Mouse (Mus musculus) intestine, postnatal 0 days (tissue): Measurements from ENCODE around the gene Dnttip1. TPM values are rescaled to one million over a fixed set of nuclear protein-coding genes. Genes with fewer than 3 reads are reported as not detected.
A peak's percentile ranks its signal among the peaks of the same experiment; 100 is the strongest.

Source experiments
- ATAC-seq: fragments of 200-750 bp; cut with Nextera tagmentation; 2 replicates; pipeline ENCODE4 v1.8.0; 2017; ENCODE audit warnings: mild to moderate bottlenecking, moderate TSS enrichment, moderate library complexity
- H3K27ac ChIP-seq: fragments of 300-500 bp; sonication (generic); 2 replicates; pipeline ENCODE4 v1.5.1; 2014; ENCODE audit warnings: mild to moderate bottlenecking, low read depth, low read length, moderate library complexity
- H3K27me3 ChIP-seq: fragments of 300-500 bp; sonication (generic); replicated peaks from 2 replicates; pipeline ENCODE4 v1.6.1; 2014; ENCODE audit warnings: low read length, mixed read lengths; ENCODE audit not compliant: control insufficient read depth, insufficient read depth
- H3K36me3 ChIP-seq: fragments of 300-500 bp; sonication (generic); 2 replicates; pipeline ENCODE4 v1.6.1; 2014; ENCODE audit warnings: mild to moderate bottlenecking, moderate library complexity; ENCODE audit not compliant: control insufficient read depth, insufficient read depth
- H3K4me1 ChIP-seq: fragments of 300-500 bp; sonication (generic); replicated peaks from 2 replicates; pipeline ENCODE4 v1.6.1; 2014; ENCODE audit warnings: antibody characterized with exemption, low read length, mixed read lengths; ENCODE audit not compliant: control insufficient read depth, insufficient read depth
- H3K4me2 ChIP-seq: fragments of 300-500 bp; sonication (generic); replicated peaks from 2 replicates; pipeline ENCODE4 v1.6.1; 2014; ENCODE audit warnings: low read depth, mild to moderate bottlenecking, moderate library complexity
- H3K4me3 ChIP-seq: fragments of 300-500 bp; sonication (generic); 2 replicates; pipeline ENCODE4 v1.5.1; 2014; ENCODE audit warnings: low read depth, low read length
- H3K9ac ChIP-seq: fragments of 300-500 bp; sonication (generic); 2 replicates; pipeline ENCODE4 v1.6.1; 2014; ENCODE audit warnings: mild to moderate bottlenecking, low read depth, low read length
- H3K9me3 ChIP-seq: fragments of 300-500 bp; sonication (generic); 2 replicates; pipeline ENCODE4 v1.6.1; 2016; ENCODE audit warnings: mixed run types; ENCODE audit not compliant: control insufficient read depth
- CTCF ChIP-seq: sonication (generic); IDR thresholded peaks from 2 replicates; pipeline ENCODE4 v1.5.1; 2016; ENCODE audit warnings: low read depth, mild to moderate bottlenecking, control low read depth, antibody characterized with exemption, moderate library complexity
- WGBS: fragments of 180-500 bp; shearing (Covaris S2); extraction: QIAGEN DNeasy Blood & Tissue Kit; methylation state at CpG from one replicate; pipeline ENCODE4 v1.1.7; 2014; 5-methylcytosine and 5-hydroxymethylcytosine counted together
- polyA plus RNA-seq: library from polyadenylated mRNA; unstranded; fragments of >200 nt; fragmentation: Nextera tagmentation; extraction: Ambion mirVana; gene quantifications from 2 replicates; pipeline ENCODE4 v1.2.1, GENCODE M21; 2015

Gene Dnttip1
- polyA plus RNA-seq, 1 experiment from 2014 or later, result 43.3 TPM

GRCm38 (mm10) chr2:164767812-164768540 lies 22.2 kb downstream of the Dnttip1 start:
- Histone ChIP-seq H3K9me3 (no peaks in the 10 kb centered on the region), H3K9ac (no peak overlapping the region), H3K27me3 (no peaks in the 10 kb centered on the region), H3K36me3 (peaks cover 51% of the 10 kb centered on the region), H3K4me3 (no peak overlapping the region), H3K27ac (no peak overlapping the region; the same call in 1 of the 2 replicates), H3K4me2 (no peak overlapping the region), H3K4me1 (0 out of 2 replicates have a peak, but pooled peaks cover 7% of the 10 kb centered on the region)
- no peak for ATAC-seq
- WGBS, result 90% methylated on average over 15 of the region's 15 CpGs
- no peak for TF ChIP-seq CTCF

DNA sequence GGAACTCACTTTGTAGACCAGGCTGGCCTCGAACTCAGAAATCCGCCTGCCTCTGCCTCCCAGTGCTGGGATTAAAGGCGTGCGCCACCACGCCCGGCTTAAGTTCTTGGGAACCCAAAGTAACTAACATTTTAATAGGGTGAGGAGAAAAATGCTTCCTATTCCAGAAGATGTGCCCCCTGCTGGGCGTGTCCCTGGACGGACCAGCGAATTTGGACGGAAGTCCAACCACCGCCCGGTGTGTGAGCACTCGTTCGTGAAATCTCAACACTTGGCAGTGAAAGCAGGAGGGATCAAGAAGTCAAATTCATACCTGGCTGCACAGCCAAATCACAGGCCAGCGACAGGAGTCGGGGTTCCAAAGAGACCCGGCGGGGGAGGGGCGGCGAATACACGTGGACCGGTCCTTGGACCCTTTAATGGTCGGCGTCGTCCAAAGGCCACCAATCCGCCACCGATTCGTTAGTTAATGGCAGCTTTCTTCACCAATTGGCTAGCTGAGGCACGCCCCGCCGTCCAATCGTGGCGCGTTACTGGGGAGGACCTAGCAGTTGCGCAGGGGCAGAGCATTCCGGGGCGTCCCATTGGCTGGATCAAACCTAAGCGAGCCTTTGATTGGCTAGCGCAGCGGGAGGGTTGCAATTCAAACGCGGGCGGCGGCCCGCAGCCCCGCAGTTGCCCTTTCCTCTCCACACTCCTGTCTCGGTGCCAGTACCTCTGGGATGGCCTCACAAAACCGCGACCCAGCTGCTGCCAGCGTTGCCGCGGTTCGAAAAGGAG lies 23.7 kb downstream of the Dnttip1 start, which contains the start of gene Ube2c:
TSS of gene Ube2c (plus strand) at position 641 of the 780 bp plus-strand sequence.
- peak within 1 kb of the TSS; percentile 94 for H3K4me2 ChIP-seq
- peak; percentile 52 for TF ChIP-seq CTCF
- peak within 1 kb of the TSS; percentile 65 for H3K27ac ChIP-seq
- peaks cover 46% of the 10 kb centered on the region for H3K36me3 ChIP-seq
- H3K27me3 ChIP-seq, result no peaks in the 10 kb centered on the region
- WGBS, result 2% methylated on average over 53 of the region's 53 CpGs
- ATAC-seq, result peak; percentile 97
- H3K4me3 ChIP-seq, result peak within 1 kb of the TSS; percentile 76
- H3K9ac ChIP-seq, result peak within 1 kb of the TSS; percentile 75
- H3K9me3 ChIP-seq, result no peaks in the 10 kb centered on the region
- H3K4me1 ChIP-seq, result peaks cover 10% of the 10 kb centered on the region; the same call in 1 of the 2 replicates

DNA sequence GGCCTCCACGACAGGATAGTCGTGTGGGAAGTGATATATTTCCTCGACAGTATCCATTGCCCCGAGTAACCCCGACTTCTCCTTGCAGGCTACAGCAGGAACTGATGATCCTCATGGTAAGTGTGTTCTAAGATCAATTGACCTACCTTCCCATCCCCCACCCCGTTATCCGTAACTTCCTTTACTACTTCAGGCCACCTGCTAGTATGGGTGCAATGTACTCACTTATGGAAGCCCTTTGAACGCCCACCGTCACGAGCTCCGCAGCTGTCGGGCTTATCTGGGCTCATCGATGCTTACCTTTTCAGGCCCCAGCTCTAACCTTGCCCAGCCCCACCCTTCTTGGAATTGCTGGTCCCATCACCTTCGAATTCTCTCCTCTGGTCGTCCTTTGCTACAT lies 24.5 kb downstream of the Dnttip1 start:
- Histone ChIP-seq H3K4me2 (peak overlapping the region; percentile 94), H3K9me3 (no peaks in the 10 kb centered on the region), H3K4me3 (peak overlapping the region; percentile 76), H3K4me1 (peaks cover 10% of the 10 kb centered on the region; the same call in 1 of the 2 replicates), H3K36me3 (peaks cover 39% of the 10 kb centered on the region), H3K27me3 (no peaks in the 10 kb centered on the region), H3K9ac (peak overlapping the region; percentile 75), H3K27ac (peak overlapping the region; percentile 43)
- peak; percentile 63 for ATAC-seq
- 2% methylated on average over 15 of the region's 15 CpGs for WGBS
- TF ChIP-seq CTCF, result no peak

GRCm38 (mm10) chr2:164771123-164771522 lies 25.3 kb downstream of the Dnttip1 start:
- peak overlapping the region; percentile 94 for H3K4me2 ChIP-seq
- peaks cover 10% of the 10 kb centered on the region; the same call in 1 of the 2 replicates for H3K4me1 ChIP-seq
- H3K27ac ChIP-seq, result peak overlapping the region; percentile 54
- H3K36me3 ChIP-seq, result peaks cover 31% of the 10 kb centered on the region
- H3K27me3 ChIP-seq, result no peaks in the 10 kb centered on the region
- no peak overlapping the region for H3K9ac ChIP-seq
- TF ChIP-seq CTCF, result no peak
- 48% methylated on average over 8 of the region's 8 CpGs for WGBS
- ATAC-seq, result no peak
- H3K4me3 ChIP-seq, result peak overlapping the region; percentile 76
- H3K9me3 ChIP-seq, result no peaks in the 10 kb centered on the region

- TF ChIP-seq CTCF, result no peak
These were observed 27.6 kb downstream of the Dnttip1 start for GRCm38 (mm10) chr2:164773229-164773988.

More at GRCm38 (mm10) chr2:164773229-164773988, 27.6 kb downstream of the Dnttip1 start:
- Histone ChIP-seq H3K4me2 (no peak overlapping the region), H3K4me3 (no peak overlapping the region), H3K4me1 (peaks cover 10% of the 10 kb centered on the region; the same call in 1 of the 2 replicates), H3K27ac (no peak overlapping the region), H3K9ac (no peak overlapping the region), H3K27me3 (no peaks in the 10 kb centered on the region), H3K36me3 (peaks cover 11% of the 10 kb centered on the region; the same call in 1 of the 2 replicates), H3K9me3 (no peaks in the 10 kb centered on the region)
- ATAC-seq, result no peak
- 72% methylated on average over 14 of the region's 14 CpGs for WGBS
